Mouse (Mus musculus) limb, embryonic 14.5 days (tissue): ENCODE data around the gene Clba1. TPM values are rescaled to one million over a fixed set of nuclear protein-coding genes. Genes with fewer than 3 reads are reported as not detected.

ENCODE experiments used
- ATAC-seq: fragments of 200-750 bp; cut with Nextera tagmentation; 2 replicates; pipeline ENCODE4 v1.8.0; 2017; ENCODE audit warnings: low read depth, moderate number of reproducible peaks, moderate TSS enrichment; ENCODE audit not compliant: low FRiP score
- DNase-seq: peaks from one replicate; pipeline ENCODE4 v3.0.0-alpha.2; 2015; ENCODE audit warnings: low spot score
- H3K27ac ChIP-seq: fragments of 300-500 bp; sonication (generic); replicated peaks from 2 replicates; pipeline ENCODE4 v1.5.1; 2014; ENCODE audit warnings: low read depth, mild to moderate bottlenecking, low read length, moderate library complexity, mixed read lengths
- H3K27me3 ChIP-seq: fragments of 300-500 bp; sonication (generic); 2 replicates; pipeline ENCODE4 v1.6.1; 2014; ENCODE audit warnings: low read length, mixed read lengths; ENCODE audit not compliant: control insufficient read depth, insufficient read depth
- H3K36me3 ChIP-seq: fragments of 300-500 bp; sonication (generic); 2 replicates; pipeline ENCODE4 v1.6.1; 2014; ENCODE audit warnings: mild to moderate bottlenecking, low read length, moderate library complexity, mixed read lengths; ENCODE audit not compliant: control insufficient read depth, insufficient read depth
- H3K4me1 ChIP-seq: fragments of 300-500 bp; sonication (generic); 2 replicates; pipeline ENCODE4 v1.6.1; 2014; ENCODE audit warnings: antibody characterized with exemption, low read length, mixed read lengths; ENCODE audit not compliant: control insufficient read depth, insufficient read depth
- H3K4me2 ChIP-seq: fragments of 300-500 bp; sonication (generic); replicated peaks from 2 replicates; pipeline ENCODE4 v1.6.1; 2014; ENCODE audit warnings: low read depth, mild to moderate bottlenecking, low read length, moderate library complexity; ENCODE audit not compliant: severe bottlenecking
- H3K4me3 ChIP-seq: fragments of 300-500 bp; sonication (generic); replicated peaks from 2 replicates; pipeline ENCODE4 v1.5.1; 2014; ENCODE audit warnings: low read length
- H3K9ac ChIP-seq: fragments of 300-500 bp; sonication (generic); 2 replicates; pipeline ENCODE4 v1.6.1; 2014; ENCODE audit warnings: mild to moderate bottlenecking, low read depth, low read length, moderate library complexity; ENCODE audit not compliant: severe bottlenecking
- H3K9me3 ChIP-seq: fragments of 300-500 bp; sonication (generic); 2 replicates; pipeline ENCODE4 v1.6.1; 2016; ENCODE audit warnings: low read length; ENCODE audit not compliant: control insufficient read depth
- POLR2A ChIP-seq: fragments of 200-500 bp; IDR thresholded peaks from 2 replicates; pipeline ENCODE4 v1.8.0; 2012; ENCODE audit warnings: inconsistent platforms, mild to moderate bottlenecking, moderate library complexity, borderline replicate concordance; ENCODE audit not compliant: insufficient read depth, insufficient read length; ENCODE audit errors: extremely low read depth
- WGBS: fragments of 180-500 bp; shearing (Covaris S2); extraction: QIAGEN DNeasy Blood & Tissue Kit; methylation state at CpG from one replicate; pipeline ENCODE4 v1.1.7; 2014; 5-methylcytosine and 5-hydroxymethylcytosine counted together
- polyA plus RNA-seq, 2 experiments: library from polyadenylated mRNA; depleted of rRNA in 1 of 2; stranded (reverse) in 1 of 2; unstranded in 1 of 2; fragments of >200 nt; fragmentation: Nextera tagmentation in 1 of 2; extraction: Ambion mirVana in 1 of 2; gene quantifications; 2 replicates each; pipeline versions ENCODE4 v1.2.1 to v1.2.3; 2012 to 2014

The Clba1 gene
- polyA plus RNA-seq, 2 experiments = 3.7 to 5.7 TPM

- WGBS = 84% methylated on average over 8 of the region's 8 CpGs
- no peak overlapping the region for H3K27ac ChIP-seq
- H3K9ac ChIP-seq = no peak overlapping the region
- H3K9me3 ChIP-seq = no peaks in the 10 kb centered on the region
- no peak for TF ChIP-seq POLR2A
- no peak overlapping the region for H3K4me2 ChIP-seq
- no peaks in the 10 kb centered on the region; the same call in 1 of the 2 replicates for H3K4me1 ChIP-seq
- ATAC-seq = no peak
- H3K4me3 ChIP-seq = no peak overlapping the region
- H3K36me3 ChIP-seq = no peaks in the 10 kb centered on the region
- DNase-seq = no peak
- no peaks in the 10 kb centered on the region for H3K27me3 ChIP-seq
Observed at GRCm38 (mm10) chr12:112768166-112768565, 40.6 kb upstream of the Clba1 start.

GRCm38 (mm10) chr12:112769031-112769430, 39.7 kb upstream of the Clba1 start:
- TF ChIP-seq POLR2A = no peak
- Histone ChIP-seq H3K36me3 (no peaks in the 10 kb centered on the region), H3K9ac (no peak overlapping the region), H3K9me3 (no peaks in the 10 kb centered on the region), H3K27me3 (no peaks in the 10 kb centered on the region), H3K27ac (no peak overlapping the region), H3K4me3 (no peak overlapping the region), H3K4me1 (no peaks in the 10 kb centered on the region; the same call in 1 of the 2 replicates), H3K4me2 (no peak overlapping the region)
- WGBS = 80% methylated on average over 6 of the region's 6 CpGs
- ATAC-seq (no peak), DNase-seq (no peak)

- no peak for TF ChIP-seq POLR2A
- H3K9me3 ChIP-seq = no peaks in the 10 kb centered on the region
- H3K4me2 ChIP-seq = no peak overlapping the region
- no peaks in the 10 kb centered on the region for H3K36me3 ChIP-seq
- no peaks in the 10 kb centered on the region for H3K27me3 ChIP-seq
- DNase-seq (no peak), ATAC-seq (no peak)
- H3K27ac ChIP-seq = no peak overlapping the region
- H3K4me1 ChIP-seq = no peaks in the 10 kb centered on the region; the same call in 1 of the 2 replicates
- no peak overlapping the region for H3K9ac ChIP-seq
- WGBS = 70% methylated on average over 2 of the region's 2 CpGs
- no peak overlapping the region for H3K4me3 ChIP-seq
Observed at GRCm38 (mm10) chr12:112769751-112770150, 39.0 kb upstream of the Clba1 start.

GRCm38 (mm10) chr12:112770396-112770795, 38.3 kb upstream of the Clba1 start:
- no peaks in the 10 kb centered on the region for H3K9me3 ChIP-seq
- no peak overlapping the region for H3K4me3 ChIP-seq
- H3K4me1 ChIP-seq = no peaks in the 10 kb centered on the region; the same call in 1 of the 2 replicates
- no peak overlapping the region for H3K27ac ChIP-seq
- H3K27me3 ChIP-seq = no peaks in the 10 kb centered on the region
- no peak for TF ChIP-seq POLR2A
- no peaks in the 10 kb centered on the region for H3K36me3 ChIP-seq
- no peak overlapping the region for H3K4me2 ChIP-seq
- DNase-seq (no peak), ATAC-seq (no peak)
- WGBS = 63% methylated on average over 4 of the region's 4 CpGs
- no peak overlapping the region for H3K9ac ChIP-seq

GRCm38 (mm10) chr12:112772306-112772705, 36.4 kb upstream of the Clba1 start:
- DNase-seq = no peak
- ATAC-seq = no peak
- TF ChIP-seq POLR2A = no peak
- Histone ChIP-seq H3K27ac (no peak overlapping the region), H3K9ac (no peak overlapping the region), H3K9me3 (peaks cover 3% of the 10 kb centered on the region; the same call in 1 of the 2 replicates), H3K4me3 (no peak overlapping the region), H3K4me2 (no peak overlapping the region), H3K27me3 (no peaks in the 10 kb centered on the region), H3K4me1 (no peaks in the 10 kb centered on the region; the same call in 1 of the 2 replicates), H3K36me3 (no peaks in the 10 kb centered on the region)
- WGBS = 89% methylated on average over 14 of the region's 14 CpGs

- no peak overlapping the region for H3K4me2 ChIP-seq
Observed at GRCm38 (mm10) chr12:112773366-112773765, 35.4 kb upstream of the Clba1 start.

More at GRCm38 (mm10) chr12:112773366-112773765, 35.4 kb upstream of the Clba1 start:
- Histone ChIP-seq H3K4me3 (no peak overlapping the region), H3K36me3 (no peaks in the 10 kb centered on the region), H3K9me3 (peaks cover 3% of the 10 kb centered on the region; the same call in 1 of the 2 replicates), H3K27me3 (no peaks in the 10 kb centered on the region), H3K9ac (0 out of 2 replicates have a peak overlapping the region, but pooled peaks have one; percentile 12), H3K27ac (no peak overlapping the region), H3K4me1 (no peaks in the 10 kb centered on the region; the same call in 1 of the 2 replicates)
- TF ChIP-seq POLR2A = no peak
- no peak for DNase-seq
- no peak for ATAC-seq
- 44% methylated on average over 9 of the region's 9 CpGs for WGBS
